Mouse (Mus musculus) bone marrow macrophage, adult 2 months (primary cell): ENCODE measurements around the gene Rpl27.

Experiments
- CTCF ChIP-seq: IDR thresholded peaks from 2 replicates; pipeline ENCODE4 v1.5.1; 2012; ENCODE audit warnings: low read depth, mild to moderate bottlenecking, low read length, moderate library complexity
- POLR2A ChIP-seq: IDR thresholded peaks from 2 replicates; pipeline ENCODE4 v1.6.1; 2012; ENCODE audit warnings: mild to moderate bottlenecking, low read depth, low read length, borderline replicate concordance

- TF ChIP-seq POLR2A (no peak), CTCF (no peak)
Observed at GRCm38 (mm10) chr11:101455627-101456026, 13.5 kb downstream of the Rpl27 start.
